ENCODE assay signal across 22 mouse cellular contexts in the genomic region with DNA sequence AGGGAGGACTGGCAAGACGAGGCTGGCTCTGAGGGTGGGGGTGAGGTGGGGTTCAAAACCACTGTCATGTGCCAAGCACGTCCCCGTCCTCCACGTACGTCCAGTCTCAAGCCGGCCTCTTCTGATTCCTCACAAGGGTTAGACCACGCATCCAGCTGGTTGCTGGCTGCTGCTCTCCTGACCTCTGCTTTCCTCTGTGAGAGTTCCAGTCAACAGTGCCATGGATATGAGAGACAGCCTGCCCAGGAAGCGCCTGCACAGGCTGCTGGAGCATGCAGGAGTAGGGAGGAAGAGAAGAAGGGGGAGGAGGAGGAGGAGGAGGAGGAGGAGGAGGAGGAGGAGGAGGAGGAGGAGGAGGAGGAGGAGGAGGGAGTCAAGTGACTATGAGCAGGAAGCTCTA.
DNase-seq lines count a peak whose midpoint lies in the region; ATAC-seq and TF ChIP-seq lines count a peak whose summit lies in the region.
"Had no signal": no experiment of that assay in that cellular context is flagged by ENCODE, and none has a peak within 500 bp of the region (broad histone marks: within the 10 kb centered on the region; RNA-seq: fewer than 3 reads in every experiment).

No protein-coding gene starts in this region.

- no peaks in the 10 kb centered on the region for H3K36me3 ChIP-seq in kidney, embryonic 16.5 days (ENCODE audit: insufficient read depth, low read length)
- H3K36me3 ChIP-seq in embryonic facial prominence, embryonic 15.5 days: no peaks in the 10 kb centered on the region
- H3K36me3 ChIP-seq: forebrain, embryonic 12.5 days; G1E; heart, embryonic 15.5 days; limb, embryonic 12.5 days; liver, embryonic 12.5 days; midbrain, embryonic 12.5 days; neural tube, embryonic 12.5 days had no signal

- 34% methylated on average over 7 of the region's 8 CpGs for WGBS in kidney, embryonic 16.5 days
- WGBS in embryonic facial prominence, embryonic 15.5 days: 29% methylated on average over 8 of the region's 8 CpGs

- TF ChIP-seq CTCF in gastrocnemius, adult 2 months (IDR thresholded peaks at IDR 0.05): no peak

- no peak overlapping the region for H3K4me3 ChIP-seq in gastrocnemius, adult 2 months
- no peak overlapping the region for H3K4me3 ChIP-seq in kidney, embryonic 16.5 days (ENCODE audit: low read length)
- no peak overlapping the region for H3K4me3 ChIP-seq in embryonic facial prominence, embryonic 15.5 days (replicated peaks)
- H3K4me3 ChIP-seq: forebrain, embryonic 12.5 days; heart, embryonic 15.5 days; limb, embryonic 12.5 days; liver, embryonic 12.5 days; midbrain, embryonic 12.5 days; neural tube, embryonic 12.5 days had no signal

- no peaks in the 10 kb centered on the region for H3K9me3 ChIP-seq in kidney, embryonic 16.5 days (ENCODE audit: low read length)
- H3K9me3 ChIP-seq in embryonic facial prominence, embryonic 15.5 days (replicated peaks): no peaks in the 10 kb centered on the region
- H3K9me3 ChIP-seq: forebrain, embryonic 12.5 days; heart, embryonic 15.5 days; limb, embryonic 12.5 days; liver, embryonic 12.5 days; midbrain, embryonic 12.5 days; neural tube, embryonic 12.5 days had no signal

- peak; percentile 24 for DNase-seq in gastrocnemius, adult 2 months
- DNase-seq in gastrocnemius, adult 8-10 months (ENCODE audit: low spot score in 2 of 2): no peak
- no peak for DNase-seq in kidney, adult 8-10 months
- peak; percentile 14 for DNase-seq in lung, postnatal 10 days
- no peak for DNase-seq in lung, adult 18-20 months
- DNase-seq in left cerebral cortex, postnatal 14 days (ENCODE audit: low spot score in 2 of 2): no peak
- DNase-seq: adrenal gland, postnatal 10 days; cerebellum, adult 9-11 months; gastrocnemius, postnatal 10 days; heart, adult 18-20 months; thymus, postnatal 4 days had no signal

- peak; percentile 67; the same call in 1 of the 2 replicates for ATAC-seq in kidney, embryonic 16.5 days (ENCODE audit: low FRiP score, low TSS enrichment)
- ATAC-seq in embryonic facial prominence, embryonic 15.5 days (ENCODE audit: insufficient number of reproducible peaks, low FRiP score, low TSS enrichment, low read depth): peak; percentile 43; the same call in 1 of the 2 replicates
- ATAC-seq: activated CD4-positive, CD25-positive, alpha-beta regulatory T cell, adult 4 months; inflammation-experienced regulatory T-cells, adult 6 months; liver, embryonic 12.5 days had no signal

- no peak overlapping the region for H3K27ac ChIP-seq in gastrocnemius, adult 2 months
- no peak overlapping the region for H3K27ac ChIP-seq in kidney, embryonic 16.5 days (ENCODE audit: low read length)
- no peak overlapping the region for H3K27ac ChIP-seq in embryonic facial prominence, embryonic 15.5 days (replicated peaks)
- H3K27ac ChIP-seq: forebrain, embryonic 12.5 days; heart, embryonic 15.5 days; limb, embryonic 12.5 days; liver, embryonic 12.5 days; midbrain, embryonic 12.5 days; neural tube, embryonic 12.5 days had no signal

- H3K4me1 ChIP-seq in kidney, embryonic 16.5 days (ENCODE audit: insufficient read depth, low read length): peaks cover 6% of the 10 kb centered on the region; the same call in 1 of the 2 replicates
- no peaks in the 10 kb centered on the region for H3K4me1 ChIP-seq in embryonic facial prominence, embryonic 15.5 days
- H3K4me1 ChIP-seq: heart, embryonic 15.5 days; limb, embryonic 12.5 days; liver, embryonic 12.5 days had no signal

- intact Hi-C loops in gastrocnemius, adult 2 months (cut with DNase I): no loop called here
- intact Hi-C loops in left cerebral cortex, postnatal 14 days (cut with DNase I): no loop called here

- no peak overlapping the region for H3K4me2 ChIP-seq in kidney, embryonic 16.5 days (replicated peaks; ENCODE audit: low read depth, low read length)
- no peak overlapping the region for H3K4me2 ChIP-seq in embryonic facial prominence, embryonic 15.5 days (replicated peaks)
- H3K4me2 ChIP-seq: forebrain, embryonic 12.5 days; heart, embryonic 15.5 days; limb, embryonic 12.5 days; liver, embryonic 12.5 days; midbrain, embryonic 12.5 days; neural tube, embryonic 12.5 days had no signal

- H3K9ac ChIP-seq in kidney, embryonic 16.5 days (replicated peaks; ENCODE audit: low read length): no peak overlapping the region
- no peak overlapping the region for H3K9ac ChIP-seq in embryonic facial prominence, embryonic 15.5 days
- H3K9ac ChIP-seq: forebrain, embryonic 12.5 days; heart, embryonic 15.5 days; limb, embryonic 12.5 days; liver, embryonic 12.5 days; midbrain, embryonic 12.5 days; neural tube, embryonic 12.5 days had no signal

- H3K27me3 ChIP-seq in kidney, embryonic 16.5 days (ENCODE audit: insufficient read depth, low read length): no peaks in the 10 kb centered on the region
- H3K27me3 ChIP-seq in embryonic facial prominence, embryonic 15.5 days: no peaks in the 10 kb centered on the region
- H3K27me3 ChIP-seq: liver, embryonic 12.5 days had no signal

Comparison
In these comparisons a context has a peak if more than half of its experiments do, and no peak if none do; other contexts are left out.
1. DNase-seq: peak in gastrocnemius, adult 2 months (single experiment) and lung, postnatal 10 days (single experiment); none in gastrocnemius, adult 8-10 months (0 of 2), kidney, adult 8-10 months (0 of 2), lung, adult 18-20 months (0 of 2) and left cerebral cortex, postnatal 14 days (0 of 2).